Mouse (Mus musculus) gastrocnemius, adult 8-10 months (tissue): Measurements from ENCODE around the gene Foxp1. TPM values are rescaled to one million over a fixed set of nuclear protein-coding genes. Genes with fewer than 3 reads are reported as not detected.

Experiments used
- DNase-seq, 2 experiments: peaks; one replicate each; pipeline ENCODE4 v3.0.0; 2022; ENCODE audit warnings: low spot score in 2 of 2
- total RNA-seq, 4 experiments: library from RNA; stranded (reverse); gene quantifications; 2 replicates each; pipeline ENCODE4 v1.2.4; 2022

Foxp1 gene
- total RNA-seq, 4 experiments from 2014 or later = 10.0 to 15.5 (median 13.9) TPM

DNA sequence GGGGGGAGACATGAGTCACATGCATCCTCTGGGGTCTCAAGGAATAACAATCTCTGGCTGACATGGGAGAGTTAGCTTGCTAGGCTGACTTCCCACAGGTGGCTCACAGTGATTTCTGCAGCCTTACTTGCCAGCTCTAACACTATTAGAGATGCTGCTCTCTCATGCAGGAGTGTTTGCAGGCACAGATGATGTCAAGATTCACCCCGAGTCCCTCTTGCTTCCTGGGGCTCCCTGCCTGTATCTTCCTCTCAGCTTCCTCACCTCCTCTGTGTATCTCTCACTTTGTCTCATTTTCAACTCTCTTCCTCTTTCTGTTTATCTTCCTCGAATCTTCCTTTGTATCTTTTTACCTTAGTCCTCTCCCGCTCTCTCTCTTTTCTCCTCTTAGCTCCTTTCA is 334.6 kb downstream of the Foxp1 start:
- DNase-seq = no peak

- no peak for DNase-seq
These were observed 335.1 kb downstream of the Foxp1 start for GRCm38 (mm10) chr6:99187415-99187814.

- no peak for DNase-seq
These were observed 336.0 kb downstream of the Foxp1 start for GRCm38 (mm10) chr6:99186569-99186968.

DNA sequence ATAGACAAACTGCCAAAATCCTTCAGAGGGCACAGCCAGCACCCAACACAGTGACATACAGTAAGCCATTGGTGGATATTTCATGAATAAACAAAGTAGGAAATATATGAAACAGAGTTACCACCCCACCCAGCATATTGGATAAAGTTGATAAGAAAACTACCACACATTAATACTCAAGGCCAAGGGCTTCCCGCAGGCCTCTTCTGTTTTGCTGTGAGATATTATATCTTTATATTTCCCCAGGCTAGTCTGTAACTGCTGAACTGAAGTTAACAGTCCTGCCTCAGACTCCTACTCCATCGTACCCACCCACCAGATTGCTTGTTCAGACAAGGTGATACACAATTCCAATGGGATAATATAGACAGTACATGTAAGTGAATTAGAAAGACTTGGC is 336.7 kb downstream of the Foxp1 start:
- no peak for DNase-seq

DNA sequence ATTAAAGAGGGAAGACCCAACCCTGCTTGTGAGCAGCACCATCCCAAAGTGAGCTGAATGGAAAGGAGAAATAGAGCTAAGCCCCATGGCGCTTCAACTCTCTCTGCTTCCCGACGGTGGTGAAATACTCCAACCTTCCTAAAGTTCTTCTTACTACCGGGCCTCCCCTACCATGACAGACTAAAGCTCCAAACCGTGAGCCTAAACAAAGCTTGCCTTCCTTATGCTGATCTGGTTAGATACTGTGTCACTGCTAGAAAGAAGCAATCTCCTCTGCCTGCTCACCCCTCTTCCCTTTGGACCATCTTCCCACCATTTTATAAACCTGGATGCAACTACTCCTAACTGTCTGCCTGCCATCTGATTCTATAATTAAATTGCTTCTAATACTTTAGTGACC is 338.5 kb downstream of the Foxp1 start:
- no peak for DNase-seq

DNA sequence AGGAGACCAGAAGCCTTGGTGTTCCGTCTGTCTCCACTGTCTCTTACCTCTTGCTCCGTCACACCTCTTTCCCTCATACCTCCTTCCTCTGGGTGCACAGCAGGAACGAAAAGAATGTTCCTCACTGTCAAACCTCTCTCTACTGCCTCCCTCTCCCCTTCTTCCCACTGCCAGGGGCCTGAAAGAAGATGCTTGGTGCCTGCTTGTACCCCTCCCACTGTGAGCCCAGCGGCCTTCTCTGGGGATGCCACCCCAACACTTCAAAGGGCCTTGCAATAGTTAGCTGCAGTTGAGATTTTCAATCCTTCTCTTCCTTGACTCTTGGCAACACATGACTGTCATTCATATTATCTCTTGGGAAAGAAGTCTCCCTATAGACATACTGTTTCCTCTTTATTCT is 339.7 kb downstream of the Foxp1 start:
- DNase-seq = no peak

DNA sequence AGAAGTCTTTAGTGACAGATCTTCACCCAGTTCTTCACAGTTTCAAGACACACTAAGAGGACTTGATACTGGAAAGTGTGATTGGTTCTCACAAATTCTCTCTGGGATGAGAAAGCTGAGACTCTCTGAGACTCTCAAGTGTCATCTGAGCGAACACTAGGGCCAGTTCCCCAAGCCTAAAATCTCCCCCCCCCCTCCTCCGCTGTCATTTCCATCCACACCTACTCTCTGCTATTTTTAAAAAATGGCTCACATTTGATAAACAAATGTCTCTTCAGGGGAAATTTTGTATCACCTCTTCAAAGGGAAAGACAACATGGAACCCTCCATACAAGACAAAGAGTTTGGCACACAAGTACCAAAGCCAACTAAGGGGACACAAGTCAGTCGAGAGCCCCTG is 346.3 kb downstream of the Foxp1 start:
- DNase-seq = no peak

DNA sequence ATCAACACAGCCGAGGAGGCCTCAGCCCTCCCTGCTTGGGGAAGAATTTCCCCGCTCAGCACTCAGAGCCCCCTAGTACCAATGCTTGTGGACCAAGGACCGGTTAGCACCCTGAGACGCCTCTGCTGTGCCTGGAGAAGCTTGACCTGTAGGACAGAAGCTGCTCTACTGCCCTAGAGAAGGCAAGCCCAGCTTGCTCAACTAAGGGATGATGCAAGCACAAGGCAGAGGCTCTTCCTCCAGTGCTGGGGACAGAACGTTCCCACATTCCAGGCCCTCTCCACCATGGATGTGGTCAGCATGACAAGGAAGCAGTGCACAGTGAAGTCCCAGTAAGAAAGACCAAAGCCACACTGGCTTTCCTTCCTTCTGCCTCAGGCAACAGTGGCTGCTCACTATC is 347.1 kb downstream of the Foxp1 start:
- no peak for DNase-seq

- no peak for DNase-seq
These were observed 348.7 kb downstream of the Foxp1 start for GRCm38 (mm10) chr6:99173902-99174210.

DNA sequence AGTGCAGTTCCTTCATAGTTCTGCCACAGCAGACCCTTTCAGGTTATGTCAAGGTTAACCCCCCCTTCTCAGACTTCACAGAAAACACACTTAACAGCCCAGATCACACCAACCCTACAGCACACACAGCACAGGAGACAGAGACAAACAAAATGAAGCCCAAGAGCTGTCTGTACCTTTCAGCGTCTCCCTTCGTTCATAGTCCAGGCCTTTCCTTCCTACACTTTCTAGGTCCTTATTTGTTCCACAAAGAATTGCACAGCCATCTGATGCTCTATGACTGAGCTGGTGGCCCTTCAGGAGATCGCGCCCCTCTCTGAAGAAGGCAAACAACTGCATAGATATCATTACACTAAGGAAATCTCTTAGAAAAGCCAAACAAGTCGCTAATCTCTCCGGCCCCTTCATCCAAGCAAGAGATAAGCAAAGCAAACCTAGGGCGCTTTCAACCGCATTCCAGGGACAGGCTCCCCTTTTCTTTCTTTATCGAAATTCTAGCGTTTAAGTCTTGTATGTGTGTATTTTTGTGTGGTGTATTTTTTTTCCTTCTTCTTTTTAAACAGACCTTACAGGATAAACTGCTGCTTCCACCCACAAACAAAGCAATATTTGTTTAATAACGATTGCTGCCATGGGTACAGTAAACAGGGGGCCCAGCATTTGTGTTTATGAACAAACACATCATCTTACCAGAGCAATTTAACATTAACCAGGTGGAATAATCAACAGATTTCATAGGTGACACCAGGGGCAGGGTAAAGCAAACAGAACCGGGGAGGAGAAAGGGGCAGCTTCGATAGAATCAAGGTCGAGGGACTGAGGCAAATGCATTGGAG is 349.2 kb downstream of the Foxp1 start:
- no peak for DNase-seq

- DNase-seq = no peak
These were observed 349.9 kb downstream of the Foxp1 start for GRCm38 (mm10) chr6:99172589-99172986.

DNA sequence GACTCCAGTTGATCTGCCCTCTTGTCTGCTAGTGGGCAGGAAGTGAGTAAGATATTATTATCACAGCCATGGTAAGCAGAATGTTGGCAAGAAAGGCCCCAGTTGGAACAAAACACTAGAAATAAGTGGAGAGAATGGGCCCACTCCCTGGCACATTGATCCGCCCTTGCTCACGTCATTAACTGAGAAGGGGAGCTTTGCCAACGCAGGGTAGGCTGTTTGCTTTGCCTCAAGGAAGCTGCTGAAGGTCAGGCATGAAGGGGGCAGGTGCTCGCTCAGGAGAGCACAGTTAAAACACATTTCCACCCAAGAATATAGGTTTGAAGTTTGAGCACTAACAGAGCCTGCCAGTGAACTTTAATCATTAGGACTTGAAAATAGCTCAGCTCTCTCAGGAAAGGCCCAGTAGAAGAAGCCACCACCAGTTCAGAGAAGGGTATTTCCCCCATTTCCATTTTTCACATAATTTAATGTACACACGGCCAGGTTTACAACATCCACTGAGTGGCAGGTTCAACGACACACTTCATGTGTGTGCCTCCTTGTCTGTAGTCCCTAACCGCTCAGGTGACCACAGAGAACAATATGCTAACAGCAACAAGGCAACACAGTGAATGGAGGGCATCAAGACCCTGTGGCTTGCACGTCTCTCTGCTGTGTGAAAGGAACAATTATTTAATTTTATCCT is 350.5 kb downstream of the Foxp1 start:
- no peak for DNase-seq

GRCm38 (mm10) chr6:99171281-99171825 is 351.2 kb downstream of the Foxp1 start:
- no peak for DNase-seq

- DNase-seq = no peak
These were observed 353.8 kb downstream of the Foxp1 start for GRCm38 (mm10) chr6:99168727-99169126.

GRCm38 (mm10) chr6:99167001-99167400 is 355.5 kb downstream of the Foxp1 start:
- no peak for DNase-seq

DNA sequence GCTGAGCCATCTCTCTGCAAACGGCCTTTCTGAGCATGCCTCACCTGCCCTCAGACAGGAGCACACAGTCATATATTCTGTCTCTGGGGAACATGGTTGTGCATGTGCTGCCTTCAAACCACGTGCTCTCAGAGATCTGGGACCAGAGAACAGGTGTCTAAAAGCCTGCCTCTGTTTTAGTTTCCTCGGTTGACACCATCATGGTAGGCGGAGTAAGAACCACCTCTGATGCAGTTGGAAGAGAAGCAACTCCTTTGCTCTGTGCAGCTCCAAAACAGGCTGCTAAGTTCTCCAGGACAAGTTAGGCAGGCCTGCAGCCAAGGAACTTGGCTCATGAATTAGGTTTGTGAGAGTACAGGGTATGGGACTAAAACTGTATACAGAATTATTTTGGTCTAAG is 356.4 kb downstream of the Foxp1 start:
- DNase-seq = peak in 1 of 2 experiments; percentile 13

DNA sequence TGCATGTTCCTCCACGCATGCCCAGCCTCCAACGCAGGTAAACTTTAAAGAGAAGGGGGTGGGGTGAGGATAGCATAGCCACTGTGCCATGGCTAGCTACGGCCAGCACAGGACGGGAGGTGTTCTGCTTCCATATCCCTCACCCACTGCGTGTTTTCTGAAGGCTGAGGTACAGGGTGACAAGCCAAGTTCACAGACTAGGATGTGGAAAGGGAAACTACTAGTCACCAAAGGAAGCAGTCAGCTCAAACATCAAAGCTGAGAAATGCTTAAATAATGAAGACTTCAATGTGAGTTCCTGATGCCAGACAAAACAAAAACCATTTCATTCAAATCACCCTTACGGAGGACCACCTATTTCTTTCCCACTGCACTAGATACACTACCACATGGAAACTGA is 357.8 kb downstream of the Foxp1 start:
- no peak for DNase-seq

- no peak for DNase-seq
These were observed 359.8 kb downstream of the Foxp1 start for GRCm38 (mm10) chr6:99162716-99163115.

- DNase-seq = no peak
These were observed 362.2 kb downstream of the Foxp1 start for GRCm38 (mm10) chr6:99160348-99160693.

GRCm38 (mm10) chr6:99159452-99160347 is 362.8 kb downstream of the Foxp1 start:
- peak in 1 of 2 experiments; percentile 13 for DNase-seq

GRCm38 (mm10) chr6:99153682-99154081 is 368.8 kb downstream of the Foxp1 start:
- no peak for DNase-seq

DNA sequence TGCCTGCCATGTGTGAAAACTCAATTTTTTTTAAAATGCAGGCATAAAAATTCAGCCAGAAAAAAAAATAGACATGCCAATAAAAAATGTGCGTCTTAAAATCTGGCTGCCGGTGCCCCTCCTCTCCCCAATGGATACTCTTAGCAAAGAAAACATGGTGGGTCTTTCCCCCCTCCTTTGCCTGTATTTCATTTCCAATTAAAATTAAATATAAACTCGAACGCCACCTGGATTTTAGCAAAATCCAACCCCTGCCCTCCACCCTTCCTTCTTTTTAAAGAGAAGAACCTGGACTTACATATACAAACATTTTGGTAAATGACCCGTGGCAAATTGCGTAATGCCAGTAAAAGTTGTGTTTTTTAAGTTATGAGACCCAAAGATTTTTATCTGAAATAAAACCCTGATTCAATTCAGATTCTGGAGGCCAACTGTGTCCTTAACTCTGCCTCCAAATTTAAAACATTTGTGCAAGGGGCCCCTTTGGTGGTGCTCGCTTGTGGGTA is 376.1 kb downstream of the Foxp1 start:
- DNase-seq = no peak
